Mouse (Mus musculus) hematopoietic stem cell, adult 5-6 weeks (primary cell): ENCODE data around the gene Zfp579. TPM values are rescaled to one million over a fixed set of nuclear protein-coding genes. Genes with fewer than 3 reads are reported as not detected.

Source experiments
- ATAC-seq, 2 experiments: fragments of 125-278 bp in 1 of 2; replicated peaks in 1 of 2; 2 replicates each; pipeline ENCODE4 v1.8.0; 2016 to 2017; ENCODE audit warnings: inconsistent platforms in 2 of 2, mild to moderate bottlenecking in 2 of 2, moderate number of reproducible peaks in 2 of 2, low read depth in 1 of 2, moderate TSS enrichment in 1 of 2; ENCODE audit not compliant: low FRiP score in 2 of 2, poor library complexity in 2 of 2, severe bottlenecking in 2 of 2, insufficient read depth in 1 of 2, low TSS enrichment in 1 of 2
- total RNA-seq: library from RNA; stranded (forward); fragments of 172-1452, 232-1000 nt; gene quantifications from 2 replicates; pipeline ENCODE4 v1.2.3, GENCODE M21; 2017

Zfp579 gene
- total RNA-seq, 1 experiment from 2014 or later: 5.7 TPM

GRCm38 (mm10) chr7:4936832-4937231, 59.1 kb downstream of the Zfp579 start:
- ATAC-seq: no peak

GRCm38 (mm10) chr7:4934160-4934914, 61.6 kb downstream of the Zfp579 start:
- ATAC-seq: no peak

Other genes starting within 250 kb of the Zfp579 start
- gene Cox6b2, start 243.1 kb downstream of the Zfp579 start, total RNA-seq: 14.1 and 53.9 TPM in 2 replicates
- not detected in 2 replicates for gene Fam71e2, start 224.9 kb downstream of the Zfp579 start, total RNA-seq
- 0.25 and 0.74 TPM in 2 replicates for gene Il11, start 213.3 kb downstream of the Zfp579 start, total RNA-seq
- 1.3 TPM in 1 of 2 replicates, not detected in the other for gene Tmem190, start 213.2 kb downstream of the Zfp579 start, total RNA-seq
- gene Tmem238, start 206.5 kb downstream of the Zfp579 start, total RNA-seq: 9.3 and 19.0 TPM in 2 replicates
- gene Rpl28, start 203.3 kb downstream of the Zfp579 start, total RNA-seq: 736 and 741 TPM in 2 replicates
- gene Ube2s, start 183.6 kb downstream of the Zfp579 start, total RNA-seq: 137 and 174 TPM in 2 replicates
- 0.06 and 0.45 TPM in 2 replicates for gene Shisa7, start 151.5 kb downstream of the Zfp579 start, total RNA-seq
- 59.8 and 69.7 TPM in 2 replicates for gene Isoc2b, start 125.9 kb downstream of the Zfp579 start, total RNA-seq
- gene Isoc2a, start 119.0 kb downstream of the Zfp579 start, total RNA-seq: 7.1 and 9.0 TPM in 2 replicates
- not detected in 2 replicates for gene Gm36210, start 89.6 kb downstream of the Zfp579 start, total RNA-seq
- 2.2 and 3.2 TPM in 2 replicates for gene Zfp628, start 80.9 kb downstream of the Zfp579 start, total RNA-seq
- not detected in 2 replicates for gene Nat14, start 74.1 kb downstream of the Zfp579 start, total RNA-seq
- gene Ssc5d, start 70.4 kb downstream of the Zfp579 start, total RNA-seq: not detected in 2 replicates
- gene Sbk2, start 31.8 kb downstream of the Zfp579 start, total RNA-seq: not detected in 2 replicates
- gene Sbk3, start 25.0 kb downstream of the Zfp579 start, total RNA-seq: not detected in 2 replicates
- 3.0 and 12.6 TPM in 2 replicates for gene Zfp524, start 18.3 kb upstream of the Zfp579 start, total RNA-seq
- gene Fiz1, start 18.5 kb upstream of the Zfp579 start, total RNA-seq: 25.6 and 32.0 TPM in 2 replicates
- gene Gm44973, start 19.3 kb upstream of the Zfp579 start, total RNA-seq: 0.31 TPM in 1 of 2 replicates, not detected in the other
- gene Zfp865, start 24.2 kb upstream of the Zfp579 start, total RNA-seq: 13.9 and 14.0 TPM in 2 replicates
- gene Ccdc106, start 24.4 kb upstream of the Zfp579 start, total RNA-seq: not detected in 2 replicates
- 1.3 TPM in 1 of 2 replicates, not detected in the other for gene 4632433K11Rik, start 38.0 kb upstream of the Zfp579 start, total RNA-seq
- gene Zfp784, start 42.3 kb upstream of the Zfp579 start, total RNA-seq: 3.9 and 5.9 TPM in 2 replicates
- gene Zfp580, start 55.4 kb upstream of the Zfp579 start, total RNA-seq: 2.1 and 2.4 TPM in 2 replicates
- 229 and 261 TPM in 2 replicates for gene U2af2, start 66.0 kb upstream of the Zfp579 start, total RNA-seq
- gene Epn1, start 84.1 kb upstream of the Zfp579 start, total RNA-seq: 25.7 and 38.2 TPM in 2 replicates
- gene Rfpl4, start 120.8 kb upstream of the Zfp579 start, total RNA-seq: not detected in 2 replicates
- gene Rasl2-9, start 129.8 kb upstream of the Zfp579 start, total RNA-seq: not detected in 2 replicates
- gene Vmn1r55, start 153.5 kb upstream of the Zfp579 start, total RNA-seq: not detected in 2 replicates
- gene Vmn1r56, start 200.6 kb upstream of the Zfp579 start, total RNA-seq: not detected in 2 replicates
- gene Vmn1r57, start 222.3 kb upstream of the Zfp579 start, total RNA-seq: not detected in 2 replicates